Mouse (Mus musculus): Measurements from ENCODE around the gene Tent5a.

DNA sequence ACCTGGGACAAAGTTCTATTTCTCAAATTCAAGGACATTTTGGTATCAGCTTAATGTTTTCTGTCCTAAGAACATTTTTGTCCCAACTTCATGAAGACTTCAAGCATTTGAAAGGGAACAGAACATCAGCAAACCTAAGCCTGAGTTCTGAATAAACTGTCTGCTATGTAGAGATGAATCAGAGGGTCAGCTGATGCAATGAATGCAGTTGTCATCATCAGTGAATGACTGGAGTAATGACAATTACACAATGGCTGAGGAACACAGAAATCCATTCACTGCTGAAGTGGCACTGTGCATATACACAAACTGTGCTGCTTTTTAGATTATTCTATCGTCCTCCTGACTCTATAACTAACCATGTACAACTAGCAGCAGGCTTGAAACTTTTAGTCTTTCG is 53.0 kb downstream of the Tent5a start:
- TF ChIP-seq POLR2A (IDR thresholded peaks at IDR 0.05; ENCODE audit: low read depth, low read length): no peak
- no peak for TF ChIP-seq CTCF (IDR thresholded peaks at IDR 0.05; ENCODE audit: borderline replicate concordance, insufficient read depth, low read length)

Measured in embryonic fibroblast, embryonic 13.5 days (primary cell).